8 mouse cellular contexts compared by ENCODE assay signal in the genomic region with DNA sequence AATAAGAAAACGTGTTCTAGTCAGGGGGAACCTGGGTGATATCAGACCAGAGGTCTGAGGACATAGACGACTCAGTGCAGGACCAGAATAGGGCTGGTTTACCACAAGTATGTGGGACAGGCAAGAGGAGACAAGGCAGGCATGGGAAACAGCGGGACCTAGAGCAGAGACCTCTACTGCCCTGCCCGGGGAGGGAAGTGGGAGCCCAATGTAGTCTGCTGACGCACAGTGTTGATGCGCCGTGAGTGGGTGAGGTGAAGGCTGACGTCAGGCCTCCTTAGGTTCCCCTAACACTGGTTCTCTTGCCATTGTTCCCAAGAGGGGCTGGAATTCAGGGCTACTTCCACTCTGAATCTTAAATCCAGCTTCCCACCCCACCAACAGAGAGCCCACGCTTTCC. TPM values are rescaled to one million over a fixed set of nuclear protein-coding genes. Genes with fewer than 3 reads are reported as not detected.
A peak's percentile ranks its signal among the peaks of the same experiment; 100 is the strongest.
DNase-seq lines count a peak whose midpoint lies in the region; ATAC-seq and TF ChIP-seq lines count a peak whose summit lies in the region.

No protein-coding gene starts in this region.

- H3K9ac ChIP-seq in heart, embryonic 14.5 days (ENCODE audit: low read length) = peak overlapping the region; percentile 35
- H3K9ac ChIP-seq in liver, embryonic 12.5 days = no peak overlapping the region

- peak overlapping the region; percentile 0 to 7; a peak in 2 of 4 replicates for H3K4me3 ChIP-seq in heart, embryonic 14.5 days (ENCODE audit: control insufficient read depth in 1 of 2, insufficient read depth in 1 of 2, low read depth in 1 of 2, low read length in 2 of 2)
- H3K4me3 ChIP-seq in liver, embryonic 12.5 days = no peak overlapping the region

- H3K9me3 ChIP-seq in heart, embryonic 14.5 days (ENCODE audit: control insufficient read depth, low read length) = no peaks in the 10 kb centered on the region
- H3K9me3 ChIP-seq in liver, embryonic 12.5 days (replicated peaks) = no peaks in the 10 kb centered on the region

- TF ChIP-seq POLR2A in brain, embryonic 14.5 days (IDR thresholded peaks at IDR 0.05; ENCODE audit: borderline replicate concordance, extremely low read depth, insufficient read depth, insufficient read length, poor library complexity, severe bottlenecking) = no peak

- DNase-seq in cerebellum, adult 11 months = peak; percentile 48
- no peak for DNase-seq in cerebellum, postnatal 14 days
- DNase-seq in brain, embryonic 14.5 days (ENCODE audit: low read depth) = peak; percentile 24
- peak; percentile 58 to 67 for DNase-seq in right cerebral cortex, postnatal 10 days (ENCODE audit: low spot score in 2 of 2)
- DNase-seq in c-Kit-positive CD71-positive TER-119-positive erythroid progenitor cells, embryonic 14.5 days (ENCODE audit: low spot score) = no peak

- no peak for TF ChIP-seq CTCF in brain, embryonic 14.5 days (IDR thresholded peaks at IDR 0.05; ENCODE audit: borderline replicate concordance, extremely low read depth, insufficient read depth, insufficient read length)

- ATAC-seq in heart, embryonic 14.5 days (ENCODE audit: insufficient number of reproducible peaks, insufficient read depth, low FRiP score, low read depth) = no peak
- ATAC-seq in liver, embryonic 12.5 days = no peak
- ATAC-seq in megakaryocyte-erythroid progenitor cell, adult 5-6 weeks (replicated peaks; ENCODE audit: low FRiP score, low TSS enrichment, poor library complexity, severe bottlenecking) = no peak

- 24% methylated on average over 9 of the region's 9 CpGs for WGBS in heart, embryonic 14.5 days
- WGBS in liver, embryonic 12.5 days (ENCODE audit: insufficient replicate concordance) = 24% methylated on average over 9 of the region's 9 CpGs

- peak overlapping the region; percentile 83 for H3K4me2 ChIP-seq in heart, embryonic 14.5 days (ENCODE audit: low read length)
- H3K4me2 ChIP-seq in liver, embryonic 12.5 days = peak overlapping the region; percentile 16

- no peaks in the 10 kb centered on the region for H3K27me3 ChIP-seq in heart, embryonic 14.5 days (ENCODE audit: control insufficient read depth, insufficient read depth, low read length)
- peaks cover 76% of the 10 kb centered on the region for H3K27me3 ChIP-seq in liver, embryonic 12.5 days (replicated peaks)

- H3K27ac ChIP-seq in heart, embryonic 14.5 days (replicated peaks in 1 of 2; ENCODE audit: control insufficient read depth in 1 of 2, insufficient read depth in 1 of 2, low read depth in 2 of 2, low read length in 2 of 2) = peak overlapping the region; percentile 7 to 13; a peak in 2 of 4 replicates
- no peak overlapping the region for H3K27ac ChIP-seq in liver, embryonic 12.5 days

- peaks cover 21 to 26% of the 10 kb centered on the region in 2 experiments; a peak in 3 of 4 replicates for H3K4me1 ChIP-seq in heart, embryonic 14.5 days (ENCODE audit: control insufficient read depth in 2 of 2, insufficient read depth in 2 of 2, low read length in 2 of 2)
- H3K4me1 ChIP-seq in liver, embryonic 12.5 days = peaks cover 84% of the 10 kb centered on the region

- no peaks in the 10 kb centered on the region for H3K36me3 ChIP-seq in heart, embryonic 14.5 days (ENCODE audit: control insufficient read depth, insufficient read depth, low read length)
- no peaks in the 10 kb centered on the region for H3K36me3 ChIP-seq in liver, embryonic 12.5 days

RNA-seq across cellular contexts. Expression of gene Ece1, which starts 2.7 kb away (rescaled TPM):
- polyA plus RNA-seq in brain, embryonic 14.5 days (2012; rRNA removed) = 6.5 and 15.8 TPM in 2 replicates
- 92.8 and 94.3 TPM in 2 replicates for polyA plus RNA-seq in heart, embryonic 14.5 days (2014; fragmentation: Nextera tagmentation; extraction: Ambion mirVana)
- polyA plus RNA-seq in liver, embryonic 12.5 days (2016; fragmentation: Nextera tagmentation; extraction: Ambion mirVana) = 17.8 and 18.5 TPM in 2 replicates
- 2.7 and 6.2 TPM in 2 replicates for total RNA-seq in megakaryocyte-erythroid progenitor cell, adult 5-6 weeks (2014; fragmentation: Nextera tagmentation)
- 3.3 and 3.8 TPM in 2 replicates for total RNA-seq in megakaryocyte-erythroid progenitor cell, adult 5-6 weeks (2017)

Comparison
In these comparisons a context has a peak if more than half of its experiments do, and no peak if none do; other contexts are left out.
1. DNase-seq: peak in cerebellum, adult 11 months (single experiment), brain, embryonic 14.5 days (single experiment) and right cerebral cortex, postnatal 10 days (2 of 2); none in cerebellum, postnatal 14 days (0 of 2) and c-Kit-positive CD71-positive TER-119-positive erythroid progenitor cells, embryonic 14.5 days (single experiment).